Mouse (Mus musculus) erythroblast, adult 5-6 weeks (primary cell): ENCODE measurements around the gene Fkbp14. TPM values are rescaled to one million over a fixed set of nuclear protein-coding genes. Genes with fewer than 3 reads are reported as not detected.

Source experiments
- ATAC-seq: replicated peaks from 2 replicates; pipeline ENCODE4 v1.8.0; 2016; ENCODE audit warnings: moderate number of reproducible peaks, mild to moderate bottlenecking, moderate TSS enrichment, inconsistent platforms; ENCODE audit not compliant: poor library complexity, low FRiP score, severe bottlenecking
- total RNA-seq, 2 experiments: library from RNA; stranded (forward) in 1 of 2; stranded (reverse) in 1 of 2; fragments of 150-400 nt in 1 of 2; fragments of 200-764, 138-1000 nt in 1 of 2; gene quantifications; 2 replicates each; pipeline versions ENCODE4 v1.2.3 to v1.2.4; 2015 to 2017; ENCODE audit warnings: low replicate concordance in 2 of 2

The Fkbp14 gene
- total RNA-seq, 2 experiments from 2014 or later: not detected

GRCm38 (mm10) chr6:54552721-54553413 is 44.2 kb downstream of the Fkbp14 start:
- ATAC-seq: no peak

- no peak for ATAC-seq
Observed at GRCm38 (mm10) chr6:54550801-54551323, 46.2 kb downstream of the Fkbp14 start.

- no peak for ATAC-seq
Observed at GRCm38 (mm10) chr6:54549311-54549710, 47.8 kb downstream of the Fkbp14 start.

- ATAC-seq: no peak
Observed at GRCm38 (mm10) chr6:54548314-54549019, 48.6 kb downstream of the Fkbp14 start.

- no peak for ATAC-seq
Observed at GRCm38 (mm10) chr6:54543646-54544045, 53.5 kb downstream of the Fkbp14 start.

- ATAC-seq: no peak
Observed at GRCm38 (mm10) chr6:54542836-54543235, 54.3 kb downstream of the Fkbp14 start.

GRCm38 (mm10) chr6:54540252-54540887 is 56.7 kb downstream of the Fkbp14 start:
- ATAC-seq: no peak

GRCm38 (mm10) chr6:54539396-54539795 is 57.7 kb downstream of the Fkbp14 start:
- no peak for ATAC-seq

- ATAC-seq: no peak
Observed at GRCm38 (mm10) chr6:54538773-54539173, 58.3 kb downstream of the Fkbp14 start.

- no peak for ATAC-seq
Observed at GRCm38 (mm10) chr6:54537053-54537452, 60.1 kb downstream of the Fkbp14 start.

GRCm38 (mm10) chr6:54535485-54535884 is 61.6 kb downstream of the Fkbp14 start:
- ATAC-seq: no peak

GRCm38 (mm10) chr6:54531048-54531481 is 66.0 kb downstream of the Fkbp14 start:
- ATAC-seq: no peak

- no peak for ATAC-seq
Observed at GRCm38 (mm10) chr6:54530182-54530581, 66.9 kb downstream of the Fkbp14 start.

- ATAC-seq: no peak
Observed at GRCm38 (mm10) chr6:54528666-54529065, 68.4 kb downstream of the Fkbp14 start.

Other genes with a start within 250 kb of the Fkbp14 start
- not detected in 2 replicates for gene Wipf3, start 167.7 kb downstream of the Fkbp14 start, total RNA-seq (2015; ENCODE audit: low replicate concordance)
- gene Wipf3, start 167.7 kb downstream of the Fkbp14 start, total RNA-seq (2017; ENCODE audit: low replicate concordance): 0.56 TPM in 1 of 2 replicates, not detected in the other
- not detected in 2 replicates for gene Scrn1, start 30.8 kb downstream of the Fkbp14 start, total RNA-seq (2015; ENCODE audit: low replicate concordance)
- not detected in 2 replicates for gene Scrn1, start 30.8 kb downstream of the Fkbp14 start, total RNA-seq (2017; ENCODE audit: low replicate concordance)
- 0.19 and 1.5 TPM in 2 replicates for gene Plekha8, start 2.2 kb downstream of the Fkbp14 start, total RNA-seq (2015; ENCODE audit: low replicate concordance)
- 0.26 and 0.70 TPM in 2 replicates for gene Plekha8, start 2.2 kb downstream of the Fkbp14 start, total RNA-seq (2017; ENCODE audit: low replicate concordance)
- 4.6 and 9.4 TPM in 2 replicates for gene Mturn, start 84.3 kb upstream of the Fkbp14 start, total RNA-seq (2015; ENCODE audit: low replicate concordance)
- 13.1 and 14.2 TPM in 2 replicates for gene Mturn, start 84.3 kb upstream of the Fkbp14 start, total RNA-seq (2017; ENCODE audit: low replicate concordance)
- gene Znrf2, start 219.6 kb upstream of the Fkbp14 start, total RNA-seq (2015; ENCODE audit: low replicate concordance): 14.4 and 19.4 TPM in 2 replicates
- 11.4 and 16.2 TPM in 2 replicates for gene Znrf2, start 219.6 kb upstream of the Fkbp14 start, total RNA-seq (2017; ENCODE audit: low replicate concordance)